Mouse (Mus musculus) hindbrain, embryonic 10.5 days (tissue): ENCODE measurements at regions not wholly inside any gene's neighbourhood (a gene's known extent, or its start where the extent isn't known, plus 50 kb on each side); places are given as distances from the start of the nearest gene placed in this dataset.
"Not testable (repeated sequence)": the region's sequence is repeated elsewhere in the genome, so short reads cannot be mapped to it uniquely, and the experiment has no call there.

ENCODE experiments used
- DNase-seq: peaks from one replicate; pipeline ENCODE4 v3.0.0-alpha.2; 2017; ENCODE audit warnings: low spot score
- H3K27ac ChIP-seq: fragments of 300-500 bp; sonication (generic); 2 replicates; pipeline ENCODE4 v1.5.1; 2016; ENCODE audit warnings: mild to moderate bottlenecking, moderate library complexity
- H3K27me3 ChIP-seq: fragments of 300-500 bp; sonication (generic); 2 replicates; pipeline ENCODE4 v1.6.1; 2016; ENCODE audit warnings: mild to moderate bottlenecking; ENCODE audit not compliant: poor library complexity, insufficient read depth, severe bottlenecking
- H3K36me3 ChIP-seq: fragments of 300-500 bp; sonication (generic); 2 replicates; pipeline ENCODE4 v1.6.1; 2016; ENCODE audit warnings: mild to moderate bottlenecking, moderate library complexity
- H3K4me1 ChIP-seq: fragments of 300-500 bp; sonication (generic); replicated peaks from 2 replicates; pipeline ENCODE4 v1.6.1; 2016; ENCODE audit warnings: mild to moderate bottlenecking
- H3K4me3 ChIP-seq: fragments of 300-500 bp; sonication (generic); 2 replicates; pipeline ENCODE4 v1.5.1; 2016; ENCODE audit warnings: mild to moderate bottlenecking, moderate library complexity
- H3K9me3 ChIP-seq: fragments of 300-500 bp; sonication (generic); 2 replicates; pipeline ENCODE4 v1.6.1; 2016; ENCODE audit warnings: mild to moderate bottlenecking, moderate library complexity
- WGBS: fragments of 180-500 bp; shearing (Covaris S2); methylation state at CpG from one replicate; pipeline ENCODE4 v1.1.7; 2016; 5-methylcytosine and 5-hydroxymethylcytosine counted together

- Histone ChIP-seq H3K27ac (no peak overlapping the region), H3K4me1 (peaks cover 20% of the 10 kb centered on the region)
- 14% methylated on average over 33 of the region's 33 CpGs for WGBS
Measured at GRCm38 (mm10) chr12:104637046-104638032, 114.4 kb downstream of the Dicer1 start.

GRCm38 (mm10) chr12:104636474-104636873 is 115.3 kb downstream of the Dicer1 start:
- no peak for DNase-seq
- peaks cover 45% of the 10 kb centered on the region for H3K27me3 ChIP-seq
- 58% methylated on average over 12 of the region's 12 CpGs for WGBS
- no peak overlapping the region for H3K4me3 ChIP-seq
- no peaks in the 10 kb centered on the region for H3K9me3 ChIP-seq
- no peaks in the 10 kb centered on the region for H3K36me3 ChIP-seq
- H3K27ac ChIP-seq: no peak overlapping the region
- H3K4me1 ChIP-seq: peaks cover 20% of the 10 kb centered on the region

More at GRCm38 (mm10) chr12:104637046-104638032, 114.4 kb downstream of the Dicer1 start:
- no peaks in the 10 kb centered on the region for H3K9me3 ChIP-seq
- DNase-seq: peak; percentile 41
- peak overlapping the region; percentile 27 for H3K4me3 ChIP-seq
- H3K36me3 ChIP-seq: no peaks in the 10 kb centered on the region
- peaks cover 45% of the 10 kb centered on the region for H3K27me3 ChIP-seq

DNA sequence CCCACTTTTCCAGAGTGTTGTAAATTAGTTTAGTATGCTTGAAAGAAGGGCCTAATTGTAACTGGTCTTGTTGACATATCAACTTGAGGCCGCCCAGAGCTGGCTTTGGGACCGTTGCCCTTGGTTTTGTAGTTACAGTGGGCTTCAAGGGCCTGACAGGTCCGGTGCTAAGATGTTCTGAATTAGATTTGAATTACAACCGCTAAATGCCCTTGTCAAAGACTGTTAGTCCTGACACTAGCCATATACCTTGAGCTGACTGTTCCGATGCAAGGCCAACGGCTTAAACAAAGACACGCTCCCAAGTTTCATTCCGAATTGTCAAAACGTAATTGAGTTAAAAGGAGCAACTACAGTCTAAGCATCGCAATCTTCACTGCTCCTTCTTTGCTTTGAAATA is 116.9 kb downstream of the Dicer1 start:
- Histone ChIP-seq H3K9me3 (no peaks in the 10 kb centered on the region), H3K27me3 (peaks cover 45% of the 10 kb centered on the region), H3K27ac (no peak overlapping the region), H3K36me3 (no peaks in the 10 kb centered on the region), H3K4me1 (peaks cover 20% of the 10 kb centered on the region), H3K4me3 (no peak overlapping the region)
- WGBS: 78% methylated on average over 10 of the region's 10 CpGs
- DNase-seq: no peak

DNA sequence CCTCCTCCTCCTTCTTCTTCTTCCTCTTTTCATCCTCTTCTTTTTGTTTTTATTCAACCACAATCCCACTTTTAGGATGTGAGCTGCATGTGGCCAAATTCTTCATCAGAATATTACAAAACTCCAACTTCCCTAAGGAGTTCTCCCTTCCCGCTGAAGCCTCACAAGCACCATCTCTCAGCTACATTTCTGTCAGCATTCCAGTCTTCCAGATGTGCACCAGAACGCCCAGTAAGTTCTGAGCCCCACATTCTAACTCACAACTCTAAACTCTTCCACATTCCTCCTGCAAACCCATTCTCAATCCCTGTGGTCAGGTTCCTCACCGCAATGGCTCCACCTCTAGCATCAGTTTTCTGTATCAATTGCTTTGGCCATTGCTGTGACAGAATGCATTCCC is 121.2 kb downstream of the Dicer1 start:
- WGBS: 91% methylated on average over 3 of the region's 3 CpGs
- no peaks in the 10 kb centered on the region for H3K36me3 ChIP-seq
- peaks cover 5% of the 10 kb centered on the region; the same call in 1 of the 2 replicates for H3K27me3 ChIP-seq
- H3K4me3 ChIP-seq: no peak overlapping the region
- H3K4me1 ChIP-seq: no peaks in the 10 kb centered on the region
- H3K9me3 ChIP-seq: no peaks in the 10 kb centered on the region
- no peak for DNase-seq
- H3K27ac ChIP-seq: no peak overlapping the region

DNA sequence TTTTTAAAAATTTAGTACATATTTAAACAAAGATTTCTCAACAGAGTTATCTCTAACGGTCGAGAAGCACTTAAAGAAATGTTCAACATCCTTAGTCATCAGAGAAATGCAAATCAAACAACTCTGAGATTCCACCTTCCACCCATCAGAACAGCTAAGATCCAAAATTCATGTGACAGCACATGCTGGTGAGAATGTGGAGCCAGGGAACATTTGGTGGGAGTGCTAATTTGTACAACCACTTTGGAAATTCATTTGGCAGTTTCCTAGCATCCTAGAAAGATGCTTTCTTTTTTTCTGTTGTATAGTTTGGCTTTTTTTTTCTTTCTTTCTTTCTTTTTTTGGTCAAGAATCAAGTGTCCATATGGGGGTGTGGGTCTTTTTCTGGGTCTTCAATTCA is 122.3 kb downstream of the Dicer1 start:
- WGBS: 87% methylated on average over 2 of the region's 2 CpGs
- no peak for DNase-seq
- Histone ChIP-seq H3K27ac (no peak overlapping the region), H3K4me1 (peaks cover 3% of the 10 kb centered on the region; the same call in 1 of the 2 replicates), H3K9me3 (no peaks in the 10 kb centered on the region), H3K4me3 (no peak overlapping the region), H3K27me3 (no peaks in the 10 kb centered on the region), H3K36me3 (no peaks in the 10 kb centered on the region)

- Histone ChIP-seq H3K9me3 (no peaks in the 10 kb centered on the region), H3K4me1 (peaks cover 10% of the 10 kb centered on the region; the same call in 1 of the 2 replicates), H3K27ac (no peak overlapping the region), H3K4me3 (no peak overlapping the region), H3K36me3 (no peaks in the 10 kb centered on the region), H3K27me3 (peaks cover 3% of the 10 kb centered on the region; the same call in 1 of the 2 replicates)
- DNase-seq: no peak
- WGBS: 94% methylated on average over 5 of the region's 5 CpGs
Measured at GRCm38 (mm10) chr12:104626054-104626453, 125.7 kb downstream of the Dicer1 start.

GRCm38 (mm10) chr12:104623896-104624685 is 127.7 kb downstream of the Dicer1 start:
- Histone ChIP-seq H3K36me3 (no peaks in the 10 kb centered on the region), H3K27ac (no peak overlapping the region), H3K27me3 (peaks cover 3% of the 10 kb centered on the region; the same call in 1 of the 2 replicates), H3K9me3 (no peaks in the 10 kb centered on the region), H3K4me3 (no peak overlapping the region), H3K4me1 (peaks cover 10% of the 10 kb centered on the region; the same call in 1 of the 2 replicates)
- DNase-seq: no peak
- WGBS: 62% methylated on average over 7 of the region's 7 CpGs

DNA sequence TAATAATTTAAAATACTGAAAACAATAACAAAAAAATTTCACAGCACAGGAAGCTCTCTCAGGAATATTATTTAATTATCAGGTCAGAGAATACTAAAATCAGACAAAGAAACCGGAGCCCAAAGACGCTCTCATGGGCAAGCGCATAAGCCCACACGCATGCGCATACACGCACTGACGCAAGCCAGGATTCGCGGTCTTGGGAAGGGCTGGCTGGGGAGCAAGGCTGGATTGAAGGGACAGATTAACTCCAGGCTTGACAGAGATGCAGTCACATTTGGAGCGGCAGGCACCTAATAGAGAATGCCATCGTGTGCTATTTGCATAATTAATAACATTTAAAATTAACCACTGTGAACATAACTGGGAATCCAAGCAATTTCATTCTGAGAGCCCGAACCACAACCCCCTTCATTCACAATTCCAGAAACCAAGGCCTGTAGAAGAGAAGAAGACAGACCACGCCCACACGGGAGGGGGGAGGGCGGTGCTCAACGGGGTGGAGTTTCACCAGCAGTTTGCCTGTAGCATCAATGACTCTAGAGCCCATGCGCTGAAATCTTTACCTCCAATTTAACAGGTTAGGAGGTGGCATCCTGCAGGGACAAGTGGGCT is 134.5 kb downstream of the Dicer1 start:
- no peaks in the 10 kb centered on the region for H3K9me3 ChIP-seq
- WGBS: 8% methylated on average over 17 of the region's 17 CpGs
- peaks cover 5% of the 10 kb centered on the region; the same call in 1 of the 2 replicates for H3K4me1 ChIP-seq
- H3K4me3 ChIP-seq: peak overlapping the region; percentile 36
- peak overlapping the region; percentile 71 for H3K27ac ChIP-seq
- DNase-seq: peak; percentile 85
- no peaks in the 10 kb centered on the region for H3K27me3 ChIP-seq
- H3K36me3 ChIP-seq: no peaks in the 10 kb centered on the region

GRCm38 (mm10) chr12:104614240-104614639 is 137.5 kb downstream of the Dicer1 start:
- DNase-seq: no peak
- H3K4me1 ChIP-seq: peaks cover 5% of the 10 kb centered on the region; the same call in 1 of the 2 replicates
- no peak overlapping the region; the same call in 1 of the 2 replicates for H3K27ac ChIP-seq
- no peak overlapping the region for H3K4me3 ChIP-seq
- H3K9me3 ChIP-seq: no peaks in the 10 kb centered on the region
- no peaks in the 10 kb centered on the region for H3K27me3 ChIP-seq
- no peaks in the 10 kb centered on the region for H3K36me3 ChIP-seq
- WGBS: 67% methylated on average over 8 of the region's 8 CpGs

DNA sequence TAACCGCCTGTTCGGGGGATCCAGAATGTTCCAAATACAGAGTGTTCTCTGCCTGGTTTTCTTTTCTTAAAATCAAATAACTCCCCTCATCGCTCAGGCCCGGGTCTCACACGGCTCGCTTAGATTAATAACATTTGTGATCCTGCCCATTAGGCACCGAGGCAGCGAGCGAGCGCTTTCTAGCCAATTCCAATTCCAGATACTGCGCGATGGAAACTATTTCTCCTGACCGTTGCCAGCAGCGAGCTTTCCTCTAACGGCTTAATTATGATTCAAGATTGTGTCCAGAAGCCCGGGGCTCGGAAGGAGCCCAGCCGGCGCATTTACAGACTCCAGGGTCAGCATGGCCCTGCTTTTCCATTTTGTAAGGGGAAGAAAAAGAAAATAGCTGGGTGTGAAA is 136.6 kb upstream of the Gsc start:
- no peak for DNase-seq
- H3K4me3 ChIP-seq: no peak overlapping the region
- H3K27ac ChIP-seq: no peak overlapping the region
- no peaks in the 10 kb centered on the region for H3K27me3 ChIP-seq
- H3K4me1 ChIP-seq: 0 out of 2 replicates have a peak, but pooled peaks cover 4% of the 10 kb centered on the region
- no peaks in the 10 kb centered on the region for H3K36me3 ChIP-seq
- WGBS: 86% methylated on average over 19 of the region's 19 CpGs
- H3K9me3 ChIP-seq: no peaks in the 10 kb centered on the region

DNA sequence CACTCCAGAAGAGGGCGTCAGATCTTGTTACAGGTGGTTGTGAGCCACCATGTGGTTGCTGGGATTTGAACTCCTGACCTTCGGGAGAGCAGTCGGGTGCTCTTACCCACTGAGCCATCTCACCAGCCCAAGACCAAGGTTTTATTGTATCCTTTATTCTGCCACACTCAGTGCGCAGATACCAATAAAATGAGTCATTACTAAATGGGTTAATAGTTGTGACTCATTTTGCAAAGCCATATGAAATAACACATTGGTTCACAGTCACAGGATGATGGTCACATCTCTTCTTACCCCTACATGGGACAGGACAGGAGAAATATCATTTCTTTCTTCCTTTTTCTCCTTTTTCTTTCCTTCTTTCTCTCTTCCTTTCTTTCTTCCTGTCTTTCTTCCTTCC is 135.8 kb upstream of the Gsc start:
- not testable (repeated sequence) for H3K27ac ChIP-seq, H3K36me3 ChIP-seq

DNA sequence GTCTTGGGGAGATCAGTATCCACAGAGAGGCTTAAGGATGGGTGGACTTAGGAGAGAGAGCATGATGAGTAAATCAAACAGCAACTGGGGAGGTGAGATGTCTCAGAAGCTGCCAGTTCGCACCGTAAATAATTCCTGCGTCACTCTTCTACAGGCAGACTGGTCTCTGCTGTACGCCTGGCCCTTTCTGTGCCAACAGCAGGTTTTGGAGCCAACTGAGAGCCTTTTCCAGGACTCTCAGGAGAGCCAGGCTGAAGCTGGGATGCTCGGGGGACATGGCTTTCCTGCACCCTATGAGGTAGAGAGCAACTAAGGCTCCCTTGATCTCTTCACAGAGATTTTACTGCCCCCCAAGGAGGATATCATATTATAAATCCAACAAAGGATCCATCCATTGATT is 134.3 kb upstream of the Gsc start:
- H3K27ac ChIP-seq: no peak overlapping the region
- 0 out of 2 replicates have a peak, but pooled peaks cover 4% of the 10 kb centered on the region for H3K4me1 ChIP-seq
- H3K4me3 ChIP-seq: no peak overlapping the region
- no peaks in the 10 kb centered on the region for H3K9me3 ChIP-seq
- H3K27me3 ChIP-seq: no peaks in the 10 kb centered on the region
- no peaks in the 10 kb centered on the region for H3K36me3 ChIP-seq
- 89% methylated on average over 5 of the region's 5 CpGs for WGBS
- DNase-seq: no peak

More for the DNA sequence above, 135.8 kb upstream of the Gsc start:
- not testable (repeated sequence) for DNase-seq, H3K4me3 ChIP-seq, H3K27me3 ChIP-seq, H3K9me3 ChIP-seq, H3K4me1 ChIP-seq
- 86% methylated on average over 4 of the region's 4 CpGs for WGBS
